In the genomic region with DNA sequence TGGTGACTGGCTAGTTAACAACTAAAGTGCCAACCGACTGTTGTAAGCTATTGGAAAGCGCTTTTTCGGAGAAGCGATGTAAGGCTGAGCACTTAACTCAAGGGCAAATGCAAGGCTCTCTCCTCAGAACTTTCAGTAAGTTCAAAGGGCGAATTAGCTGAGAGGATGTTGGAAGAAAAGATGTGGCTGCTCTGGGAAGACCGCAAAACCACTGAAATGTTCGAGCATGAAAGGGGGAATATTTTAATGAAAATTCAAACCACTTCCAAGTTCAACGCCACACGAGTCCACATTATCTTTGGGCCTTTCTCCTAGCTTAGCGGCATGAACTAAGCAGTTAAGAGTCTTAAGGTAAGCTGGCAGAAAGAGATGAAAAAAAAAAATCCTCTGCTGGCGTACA, we compare ENCODE assay signal across 8 mouse cellular contexts. TPM values are rescaled to one million over a fixed set of nuclear protein-coding genes. Genes with fewer than 3 reads are reported as not detected.
A peak's percentile ranks its signal among the peaks of the same experiment; 100 is the strongest.
DNase-seq lines count a peak whose midpoint lies in the region; ATAC-seq and TF ChIP-seq lines count a peak whose summit lies in the region.

No protein-coding gene starts in this region.

- H3K36me3 ChIP-seq in hindbrain, postnatal 0 days (ENCODE audit: insufficient read depth, low read length) = 0 out of 2 replicates have a peak, but pooled peaks cover 3% of the 10 kb centered on the region
- peaks cover 6% of the 10 kb centered on the region for H3K36me3 ChIP-seq in neural tube, embryonic 13.5 days

- no peak for ATAC-seq in hindbrain, postnatal 0 days
- ATAC-seq in neural tube, embryonic 13.5 days (ENCODE audit: low read depth) = no peak

- H3K4me3 ChIP-seq in left cerebral cortex, adult 2 months = peak overlapping the region; percentile 52
- H3K4me3 ChIP-seq in hindbrain, postnatal 0 days (ENCODE audit: low read length) = peak overlapping the region; percentile 64
- H3K4me3 ChIP-seq in neural tube, embryonic 13.5 days = peak overlapping the region; percentile 77

- intact Hi-C loops in left cerebral cortex, adult 2 months (cut with DNase I) = loop anchor here (10.0 kb wide), 1 partner anchor 349 kb away; no protein-coding TSS in a partner anchor

- DNase-seq in left cerebral cortex, adult 2 months (ENCODE audit: extremely low spot score in 1 of 2, low spot score in 2 of 2) = no peak
- no peak for DNase-seq in left cerebral cortex, adult 18-20 months (ENCODE audit: low spot score in 2 of 2)
- peak; percentile 37 for DNase-seq in c-Kit-positive CD71-positive TER-119-positive erythroid progenitor cells, embryonic 14.5 days (ENCODE audit: low spot score)
- no peak for DNase-seq in hindbrain, postnatal 0 days (ENCODE audit: low spot score)
- no peak for DNase-seq in adipocyte (ENCODE audit: low spot score)
- DNase-seq in spleen, postnatal 4 days (ENCODE audit: low spot score in 2 of 2) = no peak
- DNase-seq in layer of hippocampus, postnatal 14 days (ENCODE audit: low spot score in 2 of 2) = no peak

- WGBS in hindbrain, postnatal 0 days = 13% methylated on average over 11 of the region's 11 CpGs
- 10% methylated on average over 11 of the region's 11 CpGs for WGBS in neural tube, embryonic 13.5 days

- peak overlapping the region; percentile 83 for H3K9ac ChIP-seq in hindbrain, postnatal 0 days (replicated peaks; ENCODE audit: low read length)
- H3K9ac ChIP-seq in neural tube, embryonic 13.5 days = peak overlapping the region; percentile 86

- H3K27me3 ChIP-seq in hindbrain, postnatal 0 days (ENCODE audit: insufficient read depth, low read length) = no peaks in the 10 kb centered on the region
- no peaks in the 10 kb centered on the region for H3K27me3 ChIP-seq in neural tube, embryonic 13.5 days

- H3K9me3 ChIP-seq in hindbrain, postnatal 0 days (ENCODE audit: low read length) = no peaks in the 10 kb centered on the region
- no peaks in the 10 kb centered on the region for H3K9me3 ChIP-seq in neural tube, embryonic 13.5 days

- no peak for TF ChIP-seq CTCF in left cerebral cortex, adult 2 months (IDR thresholded peaks at IDR 0.05)
- no peak for TF ChIP-seq CTCF in hindbrain, postnatal 0 days (IDR thresholded peaks at IDR 0.05; ENCODE audit: low read depth)

- peaks cover 11% of the 10 kb centered on the region for H3K4me1 ChIP-seq in hindbrain, postnatal 0 days (ENCODE audit: insufficient read depth, low read length)
- peaks cover 46% of the 10 kb centered on the region for H3K4me1 ChIP-seq in neural tube, embryonic 13.5 days (replicated peaks)

- H3K27ac ChIP-seq in left cerebral cortex, adult 2 months = peak overlapping the region; percentile 99
- H3K27ac ChIP-seq in hindbrain, postnatal 0 days = peak overlapping the region; percentile 99
- peak overlapping the region; percentile 100 for H3K27ac ChIP-seq in neural tube, embryonic 13.5 days (replicated peaks)

- H3K4me2 ChIP-seq in hindbrain, postnatal 0 days (ENCODE audit: low read depth, low read length) = peak overlapping the region; percentile 85
- H3K4me2 ChIP-seq in neural tube, embryonic 13.5 days = peak overlapping the region; percentile 69

RNA-seq across cellular contexts. Expression of a gene that starts 0.8 kb away (rescaled TPM):
- 10 to 100 TPM; 44.9 to 45.6 TPM for total RNA-seq in left cerebral cortex, adult 2 months (2021)
- 10 to 100 TPM; 42.5 to 44.6 TPM for total RNA-seq in left cerebral cortex, adult 18-20 months (2021)
- 26.1 and 27.8 TPM in 2 replicates for total RNA-seq in hindbrain, postnatal 0 days (2014; rRNA removed)
- 37.4 and 39.2 TPM in 2 replicates for polyA plus RNA-seq in hindbrain, postnatal 0 days (2015; fragmentation: Nextera tagmentation; extraction: Ambion mirVana)
- 33.5 and 33.7 TPM in 2 replicates for polyA plus RNA-seq in neural tube, embryonic 13.5 days (2015; fragmentation: Nextera tagmentation; extraction: Ambion mirVana)
- 10 to 100 TPM; 47.2 to 47.8 TPM for total RNA-seq in layer of hippocampus, postnatal 14 days (2021)

RNA-seq across cellular contexts. Expression of a gene that starts 1.0 kb away (rescaled TPM):
- total RNA-seq in left cerebral cortex, adult 2 months (2021) = 10 to 100 TPM; 15.8 to 17.1 TPM
- 10 to 100 TPM; 14.3 to 14.5 TPM for total RNA-seq in left cerebral cortex, adult 18-20 months (2021)
- total RNA-seq in hindbrain, postnatal 0 days (2014; rRNA removed) = 4.2 TPM in 2 replicates
- 2.8 and 3.0 TPM in 2 replicates for polyA plus RNA-seq in hindbrain, postnatal 0 days (2015; fragmentation: Nextera tagmentation; extraction: Ambion mirVana)
- polyA plus RNA-seq in neural tube, embryonic 13.5 days (2015; fragmentation: Nextera tagmentation; extraction: Ambion mirVana) = 4.6 TPM in 2 replicates
- total RNA-seq in layer of hippocampus, postnatal 14 days (2021) = 10 to 100 TPM in 1 of 2 experiments, 1 to 10 TPM in 1; 10.0 to 16.3 TPM
